Mouse (Mus musculus): ENCODE results near the gene Mroh8.

- TF ChIP-seq GATA1 (IDR thresholded peaks at IDR 0.05; ENCODE audit: low read length), result no peak
- TF ChIP-seq TAL1 (IDR thresholded peaks at IDR 0.05; ENCODE audit: low read length), result no peak
These were observed 4.0 kb upstream of the Mroh8 start for GRCm38 (mm10) chr2:157283321-157283720.

All from erythroblast, embryonic 14.5 days (primary cell).